Mouse (Mus musculus): ENCODE measurements around the gene Mphosph9.
A peak's percentile ranks its signal among the peaks of the same experiment; 100 is the strongest.
"Not testable (repeated sequence)": the region's sequence is repeated elsewhere in the genome, so short reads cannot be mapped to it uniquely, and the experiment has no call there.

Gene Mphosph9

GRCm38 (mm10) chr5:124341753-124342339 lies 14.1 kb upstream of the Mphosph9 start:
- DNase-seq = not testable (repeated sequence)

GRCm38 (mm10) chr5:124338791-124339190 lies 11.0 kb upstream of the Mphosph9 start:
- no peak for DNase-seq

- DNase-seq = peak; percentile 34 to 39
Measured at GRCm38 (mm10) chr5:124337909-124338308, 10.1 kb upstream of the Mphosph9 start.

- DNase-seq = no peak
Measured at GRCm38 (mm10) chr5:124337103-124337502, 9.3 kb upstream of the Mphosph9 start.

GRCm38 (mm10) chr5:124334392-124334791 lies 6.6 kb upstream of the Mphosph9 start:
- DNase-seq = peak; percentile 24 to 54

GRCm38 (mm10) chr5:124330086-124330485 lies 2.3 kb upstream of the Mphosph9 start:
- no peak for DNase-seq

GRCm38 (mm10) chr5:124326829-124327228 lies 943 bp downstream of the Mphosph9 start:
- no peak for DNase-seq

- no peak for DNase-seq
Measured at GRCm38 (mm10) chr5:124317648-124318047, 10.1 kb downstream of the Mphosph9 start.

GRCm38 (mm10) chr5:124315941-124316340 lies 11.8 kb downstream of the Mphosph9 start:
- DNase-seq = no peak

- no peak for DNase-seq
Measured at GRCm38 (mm10) chr5:124315498-124315897, 12.3 kb downstream of the Mphosph9 start.

- DNase-seq = no peak
Measured at GRCm38 (mm10) chr5:124310091-124310490, 17.7 kb downstream of the Mphosph9 start.

- DNase-seq = no peak
Measured at GRCm38 (mm10) chr5:124309155-124309554, 18.6 kb downstream of the Mphosph9 start.

GRCm38 (mm10) chr5:124302853-124303252 lies 24.9 kb downstream of the Mphosph9 start:
- not testable (repeated sequence) for DNase-seq

GRCm38 (mm10) chr5:124300132-124300531 lies 27.6 kb downstream of the Mphosph9 start:
- no peak for DNase-seq

- DNase-seq = not testable (repeated sequence)
Measured at GRCm38 (mm10) chr5:124299307-124299706, 28.5 kb downstream of the Mphosph9 start.

GRCm38 (mm10) chr5:124296475-124296874 lies 31.3 kb downstream of the Mphosph9 start:
- no peak for DNase-seq

- DNase-seq = no peak
Measured at GRCm38 (mm10) chr5:124293967-124294366, 33.8 kb downstream of the Mphosph9 start.

- no peak for DNase-seq
Measured at GRCm38 (mm10) chr5:124290216-124290615, 37.6 kb downstream of the Mphosph9 start.

GRCm38 (mm10) chr5:124287616-124288247 lies 40.0 kb downstream of the Mphosph9 start:
- DNase-seq = no peak

- DNase-seq = peak; percentile 10 to 28
Measured at GRCm38 (mm10) chr5:124284330-124284729, 43.4 kb downstream of the Mphosph9 start.

- DNase-seq = no peak
Measured at GRCm38 (mm10) chr5:124282854-124283253, 44.9 kb downstream of the Mphosph9 start.

GRCm38 (mm10) chr5:124270226-124270625 lies 57.5 kb downstream of the Mphosph9 start:
- no peak for DNase-seq

- DNase-seq = no peak
Measured at GRCm38 (mm10) chr5:124269661-124270060, 58.1 kb downstream of the Mphosph9 start.

GRCm38 (mm10) chr5:124267652-124268051 lies 60.1 kb downstream of the Mphosph9 start:
- DNase-seq = no peak

- DNase-seq = peak in 1 of 2 experiments; percentile 53
Measured at GRCm38 (mm10) chr5:124266821-124267220, 61.0 kb downstream of the Mphosph9 start.

All from lung, adult 18-20 months (tissue).